Mouse (Mus musculus) neural tube, embryonic 14.5 days (tissue): ENCODE results near the gene Limch1. TPM values are rescaled to one million over a fixed set of nuclear protein-coding genes. Genes with fewer than 3 reads are reported as not detected.

Experiments
- ATAC-seq: fragments of 200-750 bp; cut with Nextera tagmentation; 2 replicates; pipeline ENCODE4 v1.8.0; 2017; ENCODE audit warnings: low read depth, mild to moderate bottlenecking, moderate TSS enrichment, moderate library complexity
- H3K27ac ChIP-seq: fragments of 300-500 bp; sonication (generic); 2 replicates; pipeline ENCODE4 v1.5.1; 2014; ENCODE audit warnings: low read depth, mild to moderate bottlenecking, control low read depth, low read length, moderate library complexity, mixed read lengths
- H3K27me3 ChIP-seq: fragments of 300-500 bp; sonication (generic); 2 replicates; pipeline ENCODE4 v1.6.1; 2014; ENCODE audit warnings: low read length; ENCODE audit not compliant: control insufficient read depth, insufficient read depth
- H3K36me3 ChIP-seq: fragments of 300-500 bp; sonication (generic); 2 replicates; pipeline ENCODE4 v1.6.1; 2014; ENCODE audit warnings: low read length, mixed read lengths; ENCODE audit not compliant: control insufficient read depth, insufficient read depth
- H3K4me1 ChIP-seq: fragments of 300-500 bp; sonication (generic); 2 replicates; pipeline ENCODE4 v1.6.1; 2014; ENCODE audit warnings: low read length; ENCODE audit not compliant: control insufficient read depth, insufficient read depth
- H3K4me2 ChIP-seq: fragments of 300-500 bp; sonication (generic); 2 replicates; pipeline ENCODE4 v1.6.1; 2014; ENCODE audit warnings: mild to moderate bottlenecking, low read depth, low read length, control low read depth
- H3K4me3 ChIP-seq: fragments of 300-500 bp; sonication (generic); 2 replicates; pipeline ENCODE4 v1.5.1; 2014; ENCODE audit warnings: low read depth, low read length, control low read depth, mixed read lengths
- H3K9ac ChIP-seq: fragments of 300-500 bp; sonication (generic); replicated peaks from 2 replicates; pipeline ENCODE4 v1.6.1; 2014; ENCODE audit warnings: low read depth, mild to moderate bottlenecking, control low read depth, low read length, mixed read lengths
- H3K9me3 ChIP-seq: fragments of 300-500 bp; sonication (generic); 2 replicates; pipeline ENCODE4 v1.6.1; 2016; ENCODE audit warnings: low read length; ENCODE audit not compliant: control insufficient read depth
- WGBS: fragments of 180-500 bp; shearing (Covaris S2); extraction: QIAGEN DNeasy Blood & Tissue Kit; methylation state at CpG from one replicate; pipeline ENCODE4 v1.1.7; 2014; 5-methylcytosine and 5-hydroxymethylcytosine counted together
- polyA plus RNA-seq: library from polyadenylated mRNA; unstranded; fragments of >200 nt; fragmentation: Nextera tagmentation; extraction: Ambion mirVana; gene quantifications from 2 replicates; pipeline ENCODE4 v1.2.1, GENCODE M21; 2014

Gene Limch1
- polyA plus RNA-seq, 1 experiment from 2014 or later, result 81.8 TPM

- 64% methylated on average over 4 of the region's 4 CpGs for WGBS
- Histone ChIP-seq H3K4me1 (no peaks in the 10 kb centered on the region), H3K9ac (no peak overlapping the region), H3K4me2 (no peak overlapping the region), H3K36me3 (no peaks in the 10 kb centered on the region), H3K4me3 (no peak overlapping the region), H3K9me3 (no peaks in the 10 kb centered on the region), H3K27me3 (no peaks in the 10 kb centered on the region), H3K27ac (no peak overlapping the region)
- ATAC-seq, result no peak
These were observed 27.7 kb upstream of the Limch1 start for GRCm38 (mm10) chr5:66717931-66718330.

GRCm38 (mm10) chr5:66718413-66718812 lies 27.2 kb upstream of the Limch1 start:
- no peak for ATAC-seq
- WGBS, result 55% methylated on average over 3 of the region's 3 CpGs
- no peak overlapping the region for H3K27ac ChIP-seq
- H3K4me1 ChIP-seq, result no peaks in the 10 kb centered on the region
- H3K27me3 ChIP-seq, result no peaks in the 10 kb centered on the region
- H3K9me3 ChIP-seq, result no peaks in the 10 kb centered on the region
- H3K4me3 ChIP-seq, result no peak overlapping the region
- no peaks in the 10 kb centered on the region for H3K36me3 ChIP-seq
- H3K9ac ChIP-seq, result no peak overlapping the region
- H3K4me2 ChIP-seq, result no peak overlapping the region

- Histone ChIP-seq H3K27me3 (no peaks in the 10 kb centered on the region), H3K4me2 (no peak overlapping the region), H3K36me3 (no peaks in the 10 kb centered on the region), H3K27ac (no peak overlapping the region), H3K4me3 (no peak overlapping the region), H3K9me3 (no peaks in the 10 kb centered on the region), H3K4me1 (no peaks in the 10 kb centered on the region), H3K9ac (no peak overlapping the region)
- ATAC-seq, result no peak
- WGBS, result 77% methylated on average over 7 of the region's 7 CpGs
These were observed 26.7 kb upstream of the Limch1 start for GRCm38 (mm10) chr5:66718880-66719279.

GRCm38 (mm10) chr5:66720921-66721320 lies 24.7 kb upstream of the Limch1 start:
- no peak overlapping the region for H3K4me2 ChIP-seq
- H3K4me1 ChIP-seq, result no peaks in the 10 kb centered on the region
- H3K4me3 ChIP-seq, result no peak overlapping the region
- H3K27me3 ChIP-seq, result no peaks in the 10 kb centered on the region
- no peak overlapping the region for H3K9ac ChIP-seq
- no peaks in the 10 kb centered on the region for H3K9me3 ChIP-seq
- H3K27ac ChIP-seq, result no peak overlapping the region
- WGBS, result 18% methylated on average over 5 of the region's 5 CpGs
- no peak for ATAC-seq
- H3K36me3 ChIP-seq, result no peaks in the 10 kb centered on the region

GRCm38 (mm10) chr5:66722586-66722985 lies 23.0 kb upstream of the Limch1 start:
- Histone ChIP-seq H3K4me2 (no peak overlapping the region), H3K27ac (no peak overlapping the region), H3K4me1 (no peaks in the 10 kb centered on the region), H3K27me3 (no peaks in the 10 kb centered on the region), H3K9me3 (no peaks in the 10 kb centered on the region), H3K9ac (no peak overlapping the region), H3K4me3 (no peak overlapping the region), H3K36me3 (no peaks in the 10 kb centered on the region)
- WGBS, result 63% methylated on average over 9 of the region's 9 CpGs
- ATAC-seq, result no peak

GRCm38 (mm10) chr5:66723037-66723436 lies 22.6 kb upstream of the Limch1 start:
- H3K4me3 ChIP-seq, result no peak overlapping the region
- H3K4me2 ChIP-seq, result no peak overlapping the region
- H3K36me3 ChIP-seq, result no peaks in the 10 kb centered on the region
- no peak overlapping the region for H3K27ac ChIP-seq
- no peak overlapping the region for H3K9ac ChIP-seq
- no peaks in the 10 kb centered on the region for H3K27me3 ChIP-seq
- no peaks in the 10 kb centered on the region for H3K9me3 ChIP-seq
- WGBS, result 56% methylated on average over 4 of the region's 4 CpGs
- ATAC-seq, result no peak
- H3K4me1 ChIP-seq, result no peaks in the 10 kb centered on the region

GRCm38 (mm10) chr5:66723626-66724025 lies 22.0 kb upstream of the Limch1 start:
- H3K27me3 ChIP-seq, result no peaks in the 10 kb centered on the region
- no peak overlapping the region for H3K4me2 ChIP-seq
- H3K27ac ChIP-seq, result no peak overlapping the region
- no peaks in the 10 kb centered on the region for H3K36me3 ChIP-seq
- H3K4me3 ChIP-seq, result no peak overlapping the region
- H3K9me3 ChIP-seq, result no peaks in the 10 kb centered on the region
- no peaks in the 10 kb centered on the region for H3K4me1 ChIP-seq
- H3K9ac ChIP-seq, result no peak overlapping the region
- 91% methylated on average over 3 of the region's 3 CpGs for WGBS
- no peak for ATAC-seq

- no peaks in the 10 kb centered on the region for H3K27me3 ChIP-seq
- H3K4me2 ChIP-seq, result no peak overlapping the region
- 92% methylated on average over 4 of the region's 4 CpGs for WGBS
- no peaks in the 10 kb centered on the region for H3K36me3 ChIP-seq
- no peak overlapping the region for H3K27ac ChIP-seq
- ATAC-seq, result no peak
- H3K4me1 ChIP-seq, result peaks cover 5% of the 10 kb centered on the region; the same call in 1 of the 2 replicates
- H3K9ac ChIP-seq, result no peak overlapping the region
- H3K4me3 ChIP-seq, result no peak overlapping the region
- H3K9me3 ChIP-seq, result no peaks in the 10 kb centered on the region
These were observed 16.3 kb upstream of the Limch1 start for GRCm38 (mm10) chr5:66729306-66729705.

GRCm38 (mm10) chr5:66730621-66731301 lies 14.9 kb upstream of the Limch1 start:
- Histone ChIP-seq H3K27ac (no peak overlapping the region), H3K36me3 (no peaks in the 10 kb centered on the region), H3K9me3 (no peaks in the 10 kb centered on the region), H3K4me2 (peak overlapping the region; percentile 4; the same call in 1 of the 2 replicates), H3K27me3 (no peaks in the 10 kb centered on the region), H3K9ac (no peak overlapping the region), H3K4me3 (no peak overlapping the region), H3K4me1 (peaks cover 5% of the 10 kb centered on the region; the same call in 1 of the 2 replicates)
- peak; percentile 94 for ATAC-seq
- 14% methylated on average over 11 of the region's 11 CpGs for WGBS
